Comparison of ENCODE assay signal across 10 mouse cellular contexts in genomic region chr17:78400130-78400840, GRCm38 (mm10). TPM values are rescaled to one million over a fixed set of nuclear protein-coding genes. Genes with fewer than 3 reads are reported as not detected.
A peak's percentile ranks its signal among the peaks of the same experiment; 100 is the strongest.
DNase-seq lines count a peak whose midpoint lies in the region; ATAC-seq and TF ChIP-seq lines count a peak whose summit lies in the region.
"Had no signal": no experiment of that assay in that cellular context is flagged by ENCODE, and none has a peak within 500 bp of the region (broad histone marks: within the 10 kb centered on the region; RNA-seq: fewer than 3 reads in every experiment).

No protein-coding gene starts in this region.

- 64% methylated on average over 12 of the region's 12 CpGs for WGBS in heart, embryonic 16.5 days

- peak overlapping the region; percentile 41; the same call in 1 of the 2 replicates for H3K27ac ChIP-seq in heart, embryonic 16.5 days (ENCODE audit: low read length)
- H3K27ac ChIP-seq in embryonic fibroblast, embryonic 13.5 days (ENCODE audit: insufficient read depth, low read length): peak overlapping the region; percentile 94
- H3K27ac ChIP-seq: neural tube, embryonic 13.5 days had no signal

- no peak for TF ChIP-seq POLR2A in embryonic fibroblast, embryonic 13.5 days (IDR thresholded peaks at IDR 0.05; ENCODE audit: low read depth, low read length)

- H3K27me3 ChIP-seq in heart, embryonic 16.5 days (ENCODE audit: control insufficient read depth, insufficient read depth, low read length): no peaks in the 10 kb centered on the region
- no peaks in the 10 kb centered on the region for H3K27me3 ChIP-seq in C2C12 (ENCODE audit: control insufficient read depth, insufficient read depth, insufficient read length)
- H3K27me3 ChIP-seq: heart, embryonic 15.5 days; neural tube, embryonic 13.5 days had no signal

- TF ChIP-seq CTCF in C2C12 (IDR thresholded peaks at IDR 0.05; ENCODE audit: control insufficient read depth, insufficient read depth, insufficient read length): no peak
- TF ChIP-seq CTCF in embryonic fibroblast, embryonic 13.5 days (IDR thresholded peaks at IDR 0.05; ENCODE audit: borderline replicate concordance, insufficient read depth, low read length): no peak

- H3K4me1 ChIP-seq in heart, embryonic 16.5 days (ENCODE audit: control insufficient read depth, insufficient read depth, low read length): peaks cover 20% of the 10 kb centered on the region
- peaks cover 26% of the 10 kb centered on the region for H3K4me1 ChIP-seq in embryonic fibroblast, embryonic 13.5 days (ENCODE audit: control insufficient read depth, insufficient read depth, low read length)

- H3K79me3 ChIP-seq in C2C12 (ENCODE audit: low read depth): no peaks in the 10 kb centered on the region

- H3K36me3 ChIP-seq in heart, embryonic 16.5 days (ENCODE audit: control insufficient read depth, insufficient read depth): peaks cover 22% of the 10 kb centered on the region; the same call in 1 of the 2 replicates
- H3K36me3 ChIP-seq in C2C12 (ENCODE audit: control insufficient read depth, insufficient read depth): peaks cover 45% of the 10 kb centered on the region

- intact Hi-C loops in heart, postnatal 25 days (cut with DNase I): no loop called here

- no peak overlapping the region for H3K9ac ChIP-seq in heart, embryonic 16.5 days (ENCODE audit: low read length)
- H3K9ac ChIP-seq: heart, embryonic 15.5 days; neural tube, embryonic 13.5 days had no signal

- H3K79me2 ChIP-seq in C2C12 (ENCODE audit: control insufficient read depth, insufficient read depth): peaks cover 18% of the 10 kb centered on the region

- H3K4me3 ChIP-seq in heart, embryonic 16.5 days (ENCODE audit: low read length): no peak overlapping the region
- H3K4me3 ChIP-seq in C2C12 (ENCODE audit: insufficient read depth, poor library complexity, severe bottlenecking): no peak overlapping the region
- no peak overlapping the region for H3K4me3 ChIP-seq in embryonic fibroblast, embryonic 13.5 days (ENCODE audit: insufficient read depth, low read length)
- H3K4me3 ChIP-seq: heart, embryonic 15.5 days; neural tube, embryonic 13.5 days had no signal

- no peak overlapping the region for H3ac ChIP-seq in C2C12 (ENCODE audit: control insufficient read depth, insufficient read length, low read depth)

- H3K4me2 ChIP-seq in heart, embryonic 16.5 days (ENCODE audit: low read depth, low read length): no peak overlapping the region
- H3K4me2 ChIP-seq: heart, embryonic 15.5 days; neural tube, embryonic 13.5 days had no signal

- no peak for ATAC-seq in heart, embryonic 16.5 days (replicated peaks; ENCODE audit: extremely low read depth, insufficient read depth, low FRiP score)
- ATAC-seq in megakaryocyte-erythroid progenitor cell, adult 5-6 weeks (replicated peaks; ENCODE audit: low FRiP score, low TSS enrichment, poor library complexity, severe bottlenecking): peak; percentile 39

- DNase-seq in heart, postnatal 25 days (ENCODE audit: low spot score): no peak
- no peak for DNase-seq in ovary, adult 18-20 months (ENCODE audit: low spot score)
- no peak for DNase-seq in lung, adult 18-20 months
- no peak for DNase-seq in testis, postnatal 14 days (ENCODE audit: low spot score)

- H3K9me3 ChIP-seq in heart, embryonic 16.5 days (replicated peaks; ENCODE audit: control insufficient read depth, low read length): no peaks in the 10 kb centered on the region
- H3K9me3 ChIP-seq: heart, embryonic 15.5 days; neural tube, embryonic 13.5 days had no signal

TF ChIP-seq in C2C12, 6 proteins besides CTCF, POLR2A, EP300 and RAD21:
- no peak for TF ChIP-seq USF1 (IDR thresholded peaks at IDR 0.05; ENCODE audit: low read depth)
- TF ChIP-seq MAX (IDR thresholded peaks at IDR 0.05): peak; percentile 86
- TF ChIP-seq FOSL1 (IDR thresholded peaks at IDR 0.05; ENCODE audit: insufficient read depth, low read length, poor library complexity, severe bottlenecking): no peak
- TF ChIP-seq MYOD1 (IDR thresholded peaks at IDR 0.05; ENCODE audit: control insufficient read depth, insufficient read length, low read depth): peak; percentile 45
- TF ChIP-seq CEBPB (IDR thresholded peaks at IDR 0.05; ENCODE audit: low read depth): no peak
- TF ChIP-seq MYOG (IDR thresholded peaks at IDR 0.05; ENCODE audit: control insufficient read depth, extremely low read depth, insufficient read length): no peak
TF ChIP-seq in C2C12: peak in this region for 2.

RNA-seq across cellular contexts. Expression of gene Fez2, which starts 17.7 kb away (rescaled TPM):
- 55.4 and 62.9 TPM in 2 replicates for polyA plus RNA-seq in heart, embryonic 16.5 days (2015; fragmentation: Nextera tagmentation; extraction: Ambion mirVana)
- total RNA-seq in heart, postnatal 25 days (2021): 10 to 100 TPM; 82.4 to 84.5 TPM
- 31.9 TPM for polyA plus RNA-seq in C2C12 (2012; fragmentation: generic; extraction: Trizol)
- polyA plus RNA-seq in embryonic fibroblast, embryonic 13.5 days (2011; ENCODE audit: insufficient read length, low read depth, missing spikeins): 41.8 and 60.3 TPM in 2 replicates
- 7.3 and 8.8 TPM in 2 replicates for total RNA-seq in megakaryocyte-erythroid progenitor cell, adult 5-6 weeks (2014; fragmentation: Nextera tagmentation)
- total RNA-seq in megakaryocyte-erythroid progenitor cell, adult 5-6 weeks (2017): 14.7 and 17.6 TPM in 2 replicates
